Mouse (Mus musculus) midbrain, embryonic 11.5 days (tissue): ENCODE results near the gene Cela1. TPM values are rescaled to one million over a fixed set of nuclear protein-coding genes. Genes with fewer than 3 reads are reported as not detected.

ENCODE experiments used
- ATAC-seq: fragments of 200-750 bp; cut with Nextera tagmentation; 2 replicates; pipeline ENCODE4 v1.8.0; 2017; ENCODE audit warnings: moderate TSS enrichment, moderate library complexity; ENCODE audit not compliant: low FRiP score
- DNase-seq: peaks from one replicate; pipeline ENCODE4 v3.0.0; 2015; ENCODE audit warnings: low spot score; ENCODE audit errors: missing footprints
- H3K27ac ChIP-seq: fragments of 300-500 bp; sonication (generic); 2 replicates; pipeline ENCODE4 v1.5.1; 2014; ENCODE audit warnings: low read depth, low read length
- H3K27me3 ChIP-seq: fragments of 300-500 bp; sonication (generic); 2 replicates; pipeline ENCODE4 v1.6.1; 2014; ENCODE audit warnings: mild to moderate bottlenecking, low read length, moderate library complexity, mixed read lengths; ENCODE audit not compliant: control insufficient read depth, insufficient read depth
- H3K36me3 ChIP-seq: fragments of 300-500 bp; sonication (generic); 2 replicates; pipeline ENCODE4 v1.6.1; 2014; ENCODE audit warnings: mild to moderate bottlenecking, low read length, moderate library complexity, mixed read lengths; ENCODE audit not compliant: control insufficient read depth, insufficient read depth
- H3K4me1 ChIP-seq: fragments of 300-500 bp; sonication (generic); 2 replicates; pipeline ENCODE4 v1.6.1; 2014; ENCODE audit warnings: low read length; ENCODE audit not compliant: control insufficient read depth, insufficient read depth
- H3K4me2 ChIP-seq: fragments of 300-500 bp; sonication (generic); 2 replicates; pipeline ENCODE4 v1.6.1; 2014; ENCODE audit warnings: mild to moderate bottlenecking, moderate library complexity
- H3K4me3 ChIP-seq: fragments of 300-500 bp; sonication (generic); 2 replicates; pipeline ENCODE4 v1.5.1; 2014; ENCODE audit warnings: low read depth, low read length
- H3K9ac ChIP-seq: fragments of 300-500 bp; sonication (generic); 2 replicates; pipeline ENCODE4 v1.6.1; 2014; ENCODE audit warnings: low read length
- H3K9me3 ChIP-seq: fragments of 300-500 bp; sonication (generic); 2 replicates; pipeline ENCODE4 v1.6.1; 2016; ENCODE audit warnings: low read length; ENCODE audit not compliant: control insufficient read depth
- WGBS: fragments of 180-500 bp; shearing (Covaris S2); extraction: QIAGEN DNeasy Blood & Tissue Kit; methylation state at CpG from one replicate; pipeline ENCODE4 v1.1.7; 2014; 5-methylcytosine and 5-hydroxymethylcytosine counted together
- polyA plus RNA-seq: library from polyadenylated mRNA; unstranded; fragments of >200 nt; fragmentation: Nextera tagmentation; extraction: Ambion mirVana; gene quantifications from 2 replicates; pipeline ENCODE4 v1.2.1, GENCODE M21; 2014

Gene Cela1
- polyA plus RNA-seq, 1 experiment from 2014 or later, result 1.1 TPM

DNA sequence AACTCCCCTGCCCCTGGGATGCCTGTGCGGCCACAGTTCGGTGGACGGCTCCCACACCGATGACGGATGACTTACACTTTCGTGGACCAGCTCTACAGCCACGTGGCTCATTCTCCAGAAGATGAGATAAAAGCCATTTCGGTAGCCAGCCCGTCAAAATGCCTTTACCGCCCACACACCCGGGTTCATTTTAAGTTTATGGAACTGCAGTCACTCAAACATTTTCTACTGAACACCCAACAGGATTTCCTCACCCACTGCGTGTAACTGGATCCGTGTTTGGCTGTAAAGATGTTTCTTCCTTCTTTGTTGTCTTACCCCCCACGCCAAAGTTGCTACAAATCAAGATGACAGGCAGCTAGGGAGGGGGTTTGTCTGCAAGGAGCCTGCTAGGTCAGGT, 35.8 kb upstream of the Cela1 start:
- Histone ChIP-seq H3K36me3 (no peaks in the 10 kb centered on the region), H3K9me3 (no peaks in the 10 kb centered on the region), H3K4me2 (no peak overlapping the region), H3K4me1 (no peaks in the 10 kb centered on the region), H3K4me3 (no peak overlapping the region), H3K27me3 (peaks cover 9% of the 10 kb centered on the region), H3K27ac (no peak overlapping the region), H3K9ac (no peak overlapping the region)
- 84% methylated on average over 14 of the region's 14 CpGs for WGBS
- DNase-seq, result no peak
- no peak for ATAC-seq

DNA sequence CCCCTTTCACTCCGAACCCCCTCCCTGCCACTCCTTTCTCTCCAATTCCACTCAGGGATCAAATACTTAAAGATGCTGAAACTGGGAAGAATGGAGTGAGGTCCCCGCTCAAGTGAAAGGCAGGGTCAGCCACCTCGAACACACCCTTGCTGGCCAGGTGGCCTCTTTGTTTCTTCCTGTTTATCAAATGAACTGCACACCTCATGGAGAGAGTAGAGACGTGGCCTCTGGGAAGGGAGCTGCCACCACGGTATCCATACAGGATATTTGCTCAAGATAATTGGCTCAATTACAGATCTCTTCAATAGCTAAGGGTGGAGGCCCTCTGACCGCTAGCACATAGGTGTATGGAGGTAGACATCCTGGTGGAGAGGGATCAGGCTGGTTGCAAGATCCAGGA, 34.8 kb upstream of the Cela1 start:
- no peak overlapping the region for H3K9ac ChIP-seq
- no peaks in the 10 kb centered on the region for H3K36me3 ChIP-seq
- no peaks in the 10 kb centered on the region for H3K9me3 ChIP-seq
- no peaks in the 10 kb centered on the region for H3K4me1 ChIP-seq
- no peaks in the 10 kb centered on the region for H3K27me3 ChIP-seq
- 76% methylated on average over 6 of the region's 6 CpGs for WGBS
- DNase-seq (no peak), ATAC-seq (no peak)
- H3K4me3 ChIP-seq, result no peak overlapping the region
- no peak overlapping the region for H3K27ac ChIP-seq
- no peak overlapping the region for H3K4me2 ChIP-seq

DNA sequence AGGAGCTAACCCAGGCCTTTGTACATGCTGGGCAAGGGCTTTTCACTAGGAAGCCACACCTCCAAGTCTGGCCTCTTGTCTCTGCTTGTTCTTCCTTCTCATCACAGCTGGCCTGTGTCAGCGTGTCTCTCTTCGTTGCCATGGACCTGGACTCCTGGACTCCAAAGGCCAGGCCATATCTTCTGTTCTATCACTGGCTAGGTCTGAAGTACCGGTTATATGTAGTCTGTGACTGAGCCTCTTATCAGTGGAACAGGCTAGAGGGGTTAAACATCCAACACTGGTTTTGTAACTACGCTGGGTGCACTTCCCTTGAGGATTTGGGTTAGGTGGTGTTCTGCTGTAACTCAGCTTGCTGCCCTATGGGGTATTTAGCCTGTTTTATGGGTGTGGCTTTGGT, 34.3 kb upstream of the Cela1 start:
- Histone ChIP-seq H3K4me2 (no peak overlapping the region), H3K4me1 (no peaks in the 10 kb centered on the region), H3K9ac (no peak overlapping the region), H3K27me3 (no peaks in the 10 kb centered on the region), H3K36me3 (no peaks in the 10 kb centered on the region), H3K4me3 (no peak overlapping the region), H3K9me3 (no peaks in the 10 kb centered on the region), H3K27ac (no peak overlapping the region)
- no peak for ATAC-seq
- WGBS, result 76% methylated on average over 4 of the region's 4 CpGs
- no peak for DNase-seq

DNA sequence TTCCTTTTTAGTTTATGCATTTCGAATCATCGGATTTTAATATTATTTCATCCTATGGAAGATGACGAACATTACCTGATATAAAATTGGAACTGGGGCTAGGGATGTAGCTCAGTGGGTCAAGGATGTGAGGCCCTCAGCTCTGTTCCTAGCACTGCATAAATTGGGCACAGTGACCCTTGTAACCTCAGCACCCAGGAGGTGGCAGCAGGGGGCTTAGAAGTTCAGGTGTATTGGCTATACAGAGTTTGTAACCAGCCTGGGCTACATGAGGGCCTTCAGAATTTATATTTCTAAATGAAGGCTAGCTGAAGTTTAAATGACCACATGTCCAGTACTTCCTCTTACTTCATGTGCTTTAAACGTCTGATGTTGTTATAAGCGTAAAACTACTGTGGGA, 33.7 kb upstream of the Cela1 start:
- no peaks in the 10 kb centered on the region for H3K27me3 ChIP-seq
- H3K36me3 ChIP-seq, result no peaks in the 10 kb centered on the region
- ATAC-seq (no peak), DNase-seq (no peak)
- no peak overlapping the region for H3K9ac ChIP-seq
- H3K9me3 ChIP-seq, result no peaks in the 10 kb centered on the region
- 91% methylated on average over 5 of the region's 5 CpGs for WGBS
- no peak overlapping the region for H3K4me2 ChIP-seq
- no peaks in the 10 kb centered on the region for H3K4me1 ChIP-seq
- no peak overlapping the region for H3K4me3 ChIP-seq
- H3K27ac ChIP-seq, result no peak overlapping the region

DNA sequence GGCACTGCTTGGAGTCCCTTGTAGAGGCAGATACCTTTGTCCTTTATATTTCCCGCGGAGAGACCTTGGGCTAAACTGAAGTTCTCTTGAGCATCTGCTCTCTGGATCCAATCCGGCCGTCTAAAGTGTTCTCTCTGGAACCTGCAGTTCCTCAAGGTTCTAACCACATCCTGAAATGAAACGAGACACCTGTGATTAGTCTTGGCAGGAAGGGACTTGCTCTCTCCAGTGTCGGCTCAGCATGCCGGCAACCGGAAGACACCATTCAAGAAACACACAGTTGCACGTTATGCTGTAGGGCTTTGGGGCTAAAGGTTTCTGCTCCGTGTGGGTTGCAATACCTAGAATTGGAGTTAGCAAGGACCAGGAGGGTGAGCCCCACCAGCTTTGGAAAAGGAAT, 32.3 kb upstream of the Cela1 start:
- 84% methylated on average over 10 of the region's 10 CpGs for WGBS
- no peaks in the 10 kb centered on the region for H3K4me1 ChIP-seq
- no peak overlapping the region for H3K27ac ChIP-seq
- H3K27me3 ChIP-seq, result no peaks in the 10 kb centered on the region
- H3K9ac ChIP-seq, result no peak overlapping the region
- ATAC-seq, result no peak
- no peak overlapping the region for H3K4me2 ChIP-seq
- H3K4me3 ChIP-seq, result no peak overlapping the region
- DNase-seq, result no peak
- no peaks in the 10 kb centered on the region for H3K9me3 ChIP-seq
- no peaks in the 10 kb centered on the region for H3K36me3 ChIP-seq

DNA sequence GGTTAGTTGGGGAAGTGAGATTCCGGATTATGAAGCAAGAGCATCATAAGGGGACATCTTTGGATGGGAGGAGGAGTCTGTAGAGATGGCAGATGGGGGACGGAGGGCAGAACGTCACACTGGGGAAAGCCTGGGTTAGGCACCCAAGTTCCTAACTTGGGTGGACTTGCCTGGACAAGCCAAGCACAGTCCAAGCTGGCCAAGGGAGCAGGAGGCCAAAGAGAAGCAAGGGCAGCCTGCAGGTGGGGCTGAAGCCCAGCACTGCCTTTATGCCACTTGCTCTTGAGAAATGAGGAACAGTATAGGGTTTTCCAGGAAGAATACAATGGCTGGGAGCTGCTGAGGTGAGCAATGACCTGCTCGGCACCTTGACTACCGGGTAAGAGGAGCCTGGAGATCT, 31.5 kb upstream of the Cela1 start:
- Histone ChIP-seq H3K9me3 (no peaks in the 10 kb centered on the region), H3K4me1 (no peaks in the 10 kb centered on the region), H3K4me3 (no peak overlapping the region), H3K9ac (no peak overlapping the region), H3K4me2 (no peak overlapping the region), H3K27ac (no peak overlapping the region), H3K36me3 (no peaks in the 10 kb centered on the region), H3K27me3 (no peaks in the 10 kb centered on the region)
- 92% methylated on average over 5 of the region's 5 CpGs for WGBS
- DNase-seq (no peak), ATAC-seq (no peak)

DNA sequence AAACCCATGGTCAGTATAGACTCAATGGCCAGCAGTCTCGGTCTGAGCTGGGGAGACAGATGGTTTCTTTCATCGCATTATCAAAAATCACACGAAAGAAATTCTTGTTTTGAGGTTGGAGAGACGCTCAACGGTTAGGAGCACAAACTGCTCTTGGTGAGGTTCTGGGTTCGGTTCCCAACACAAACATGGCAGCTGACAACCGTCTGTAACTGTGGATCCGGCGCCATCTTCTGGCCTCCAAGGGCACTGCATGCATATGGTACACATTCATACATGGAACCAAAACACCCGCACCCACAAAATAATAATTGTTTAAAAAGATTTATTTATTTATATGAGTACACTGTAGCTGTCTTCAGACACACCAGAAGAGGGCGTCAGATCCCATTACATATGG, 30.9 kb upstream of the Cela1 start:
- no peaks in the 10 kb centered on the region for H3K27me3 ChIP-seq
- no peak overlapping the region for H3K27ac ChIP-seq
- no peaks in the 10 kb centered on the region for H3K4me1 ChIP-seq
- H3K9ac ChIP-seq, result no peak overlapping the region
- no peak overlapping the region for H3K4me3 ChIP-seq
- no peak for DNase-seq
- H3K4me2 ChIP-seq, result no peak overlapping the region
- 81% methylated on average over 11 of the region's 11 CpGs for WGBS
- no peaks in the 10 kb centered on the region for H3K9me3 ChIP-seq
- no peak for ATAC-seq
- no peaks in the 10 kb centered on the region for H3K36me3 ChIP-seq

DNA sequence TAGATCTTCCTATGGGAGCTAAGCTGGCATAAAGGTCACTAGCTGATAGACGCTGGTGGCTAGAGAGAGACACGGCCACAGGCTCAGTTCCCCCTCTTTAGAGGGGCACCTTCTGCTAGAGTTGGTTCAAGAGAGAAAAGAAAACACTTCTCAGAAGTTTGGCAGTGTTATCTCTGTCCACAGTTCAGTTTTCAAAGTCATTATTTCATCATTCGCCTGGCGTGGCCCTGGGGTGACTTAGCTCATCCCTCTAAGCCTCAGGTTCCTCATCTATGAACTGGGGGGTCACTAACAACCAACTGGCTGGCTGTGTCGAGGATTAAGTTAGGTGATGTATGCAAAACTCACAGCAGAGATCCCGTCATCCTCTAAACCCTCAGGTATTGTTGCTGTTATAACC, 30.2 kb upstream of the Cela1 start:
- Histone ChIP-seq H3K27ac (no peak overlapping the region), H3K36me3 (no peaks in the 10 kb centered on the region), H3K9me3 (no peaks in the 10 kb centered on the region), H3K4me3 (no peak overlapping the region), H3K4me1 (no peaks in the 10 kb centered on the region), H3K4me2 (no peak overlapping the region), H3K9ac (no peak overlapping the region), H3K27me3 (no peaks in the 10 kb centered on the region)
- WGBS, result 87% methylated on average over 6 of the region's 6 CpGs
- DNase-seq (no peak), ATAC-seq (no peak)

DNA sequence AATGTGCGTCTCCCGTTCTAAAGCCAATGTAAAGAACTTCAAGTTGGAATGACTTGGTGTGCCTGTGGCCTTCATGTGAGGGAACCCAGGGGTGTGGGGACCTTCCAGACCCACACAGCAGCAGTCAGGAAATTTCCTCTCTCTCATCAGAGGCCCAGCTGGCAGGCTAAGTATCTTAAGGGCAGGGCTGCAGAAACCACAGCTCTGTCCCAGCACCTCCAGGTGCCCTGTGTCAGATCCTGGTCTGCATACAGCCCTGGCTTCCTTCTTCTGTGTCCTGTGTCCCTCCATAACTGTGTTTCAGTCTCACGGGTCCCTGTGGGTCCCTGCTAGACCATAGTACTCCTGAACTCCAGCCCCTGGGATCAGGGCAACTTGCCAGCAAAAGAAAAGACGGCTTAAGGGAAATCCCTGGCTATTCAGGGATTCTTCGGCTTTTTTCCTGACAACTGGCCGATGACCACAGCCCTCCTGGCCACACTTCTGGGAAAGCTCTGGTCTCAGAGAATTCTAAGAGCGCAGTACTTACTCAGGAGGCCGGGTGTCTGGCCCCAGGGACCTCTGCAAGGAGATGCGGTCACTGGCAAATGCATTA, 27.8 kb upstream of the Cela1 start:
- DNase-seq (no peak), ATAC-seq (no peak)

DNA sequence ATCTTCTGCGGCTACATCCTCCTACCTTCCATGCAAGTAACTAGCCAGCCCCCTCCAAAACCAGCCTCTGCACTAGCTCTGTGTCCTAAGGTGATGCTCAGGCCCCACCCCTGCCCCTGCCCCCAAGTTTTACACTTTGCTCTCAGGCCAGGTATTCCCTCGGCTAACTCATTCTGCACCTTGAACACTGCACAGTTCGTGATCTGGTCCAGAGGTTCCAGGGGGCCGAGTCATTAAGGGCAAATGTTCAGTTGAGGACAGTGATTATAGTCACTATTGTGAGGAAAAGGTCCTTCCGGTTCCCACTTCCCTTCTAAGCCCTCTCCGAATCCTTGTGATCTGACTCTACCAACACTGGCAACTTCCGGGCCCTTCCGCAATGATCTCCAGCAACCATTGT, 26.7 kb upstream of the Cela1 start:
- no peak for ATAC-seq
- H3K4me2 ChIP-seq, result no peak overlapping the region
- H3K4me3 ChIP-seq, result no peak overlapping the region
- no peak overlapping the region for H3K9ac ChIP-seq
- no peaks in the 10 kb centered on the region for H3K4me1 ChIP-seq
- no peaks in the 10 kb centered on the region; the same call in 1 of the 2 replicates for H3K9me3 ChIP-seq
- no peaks in the 10 kb centered on the region for H3K27me3 ChIP-seq
- H3K36me3 ChIP-seq, result no peaks in the 10 kb centered on the region
- no peak overlapping the region for H3K27ac ChIP-seq
- DNase-seq, result no peak
- WGBS, result 93% methylated on average over 8 of the region's 8 CpGs

More for the DNA sequence above, 27.8 kb upstream of the Cela1 start:
- Histone ChIP-seq H3K4me2 (no peak overlapping the region), H3K9me3 (no peaks in the 10 kb centered on the region; the same call in 1 of the 2 replicates), H3K27ac (no peak overlapping the region), H3K9ac (no peak overlapping the region), H3K4me1 (no peaks in the 10 kb centered on the region), H3K27me3 (no peaks in the 10 kb centered on the region), H3K36me3 (no peaks in the 10 kb centered on the region), H3K4me3 (no peak overlapping the region)
- WGBS, result 43% methylated on average over 9 of the region's 9 CpGs
